In genomic region chr9:60063191-60063720, GRCm38 (mm10) we compare ENCODE assay signal across 16 mouse cellular contexts.
"Had no signal": no experiment of that assay in that cellular context is flagged by ENCODE, and none has a peak within 500 bp of the region (broad histone marks: within the 10 kb centered on the region; RNA-seq: fewer than 3 reads in every experiment).

No protein-coding gene starts in this region.

- H3K4me1 ChIP-seq: liver, embryonic 13.5 days; midbrain, embryonic 15.5 days; neural tube, embryonic 13.5 days; stomach, embryonic 15.5 days had no signal

- H3K9me3 ChIP-seq: liver, embryonic 13.5 days; lung, embryonic 15.5 days; megakaryocyte, embryonic 14.5 days; midbrain, embryonic 15.5 days; neural tube, embryonic 13.5 days; stomach, embryonic 15.5 days had no signal

- H3K9ac ChIP-seq: liver, embryonic 13.5 days; liver, postnatal 0 days; lung, embryonic 15.5 days; midbrain, embryonic 15.5 days; neural tube, embryonic 13.5 days; stomach, embryonic 15.5 days had no signal

- H3K4me3 ChIP-seq: layer of hippocampus, adult 2 months; left cerebral cortex, adult 2 months; liver, embryonic 13.5 days; lung, embryonic 15.5 days; megakaryocyte, embryonic 14.5 days; midbrain, embryonic 15.5 days; neural tube, embryonic 13.5 days; stomach, embryonic 15.5 days had no signal

- H3K4me2 ChIP-seq: liver, embryonic 13.5 days; lung, embryonic 15.5 days; midbrain, embryonic 11.5 days; midbrain, embryonic 15.5 days; neural tube, embryonic 13.5 days; stomach, embryonic 15.5 days had no signal

- H3K27me3 ChIP-seq: liver, embryonic 13.5 days; lung, embryonic 15.5 days; midbrain, embryonic 15.5 days; neural tube, embryonic 13.5 days; stomach, embryonic 15.5 days had no signal

- H3K27ac ChIP-seq: layer of hippocampus, adult 2 months; left cerebral cortex, adult 2 months; liver, embryonic 13.5 days; lung, embryonic 15.5 days; macrophage; midbrain, embryonic 15.5 days; neural tube, embryonic 13.5 days; stomach, embryonic 15.5 days had no signal

- ATAC-seq: liver, postnatal 0 days; midbrain, embryonic 15.5 days had no signal

- H3K36me3 ChIP-seq: liver, embryonic 13.5 days; lung, embryonic 15.5 days; midbrain, embryonic 15.5 days; neural tube, embryonic 13.5 days; stomach, embryonic 15.5 days had no signal

- DNase-seq: kidney, adult 8-10 months; kidney, postnatal 4 days; liver; liver, embryonic 13.5 days; liver, postnatal 0 days; retina, postnatal 1 day; thymus, postnatal 36 days had no signal
